Mouse (Mus musculus) left cerebral cortex, postnatal 10 days (tissue): ENCODE data around the gene Itpr2. TPM values are rescaled to one million over a fixed set of nuclear protein-coding genes. Genes with fewer than 3 reads are reported as not detected.

Experiments
- DNase-seq, 2 experiments: peaks; one replicate each; pipeline ENCODE4 v3.0.0; 2021 to 2022; ENCODE audit warnings: low spot score in 2 of 2, mixed read lengths in 1 of 2; ENCODE audit errors: extremely low spot score in 1 of 2
- intact Hi-C: fragments of 180-260 bp; cut with DNase I; formaldehyde crosslinking; loops from one replicate; pipeline ENCODE4 v1.15.1; 2025
- total RNA-seq, 2 experiments: library from RNA; stranded (reverse); gene quantifications; 2 replicates each; pipeline ENCODE4 v1.2.3; 2021

Itpr2 gene
- total RNA-seq, 2 experiments from 2014 or later = 17.0 to 19.3 TPM

- DNase-seq = no peak
- intact Hi-C loops = no loop called here
These were observed 161.1 kb downstream of the Itpr2 start for GRCm38 (mm10) chr6:146340951-146341350.

- intact Hi-C loops = no loop called here
These were observed 162.2 kb downstream of the Itpr2 start for GRCm38 (mm10) chr6:146339779-146340178.

DNA sequence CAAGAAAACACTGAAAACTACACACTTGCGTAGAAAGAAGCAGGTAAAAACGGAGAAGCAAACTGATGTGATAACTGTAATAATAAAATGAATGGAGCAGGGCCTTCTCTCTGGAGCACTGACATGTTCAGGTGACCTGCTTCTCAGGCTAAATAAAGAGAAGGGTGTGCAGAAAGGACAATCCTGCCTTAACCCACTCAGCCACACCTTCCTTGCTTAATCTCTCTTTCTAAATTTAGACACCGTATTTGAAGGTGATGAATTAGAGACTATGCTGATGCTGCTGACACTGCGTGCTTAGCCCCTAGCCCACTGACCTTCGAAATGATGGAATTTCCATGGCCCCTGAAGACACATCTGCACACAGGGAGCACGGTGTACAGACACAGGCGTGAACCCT is 164.8 kb downstream of the Itpr2 start:
- intact Hi-C loops = no loop called here
- DNase-seq = no peak

More at GRCm38 (mm10) chr6:146339779-146340178, 162.2 kb downstream of the Itpr2 start:
- peak; percentile 12 to 71 for DNase-seq

DNA sequence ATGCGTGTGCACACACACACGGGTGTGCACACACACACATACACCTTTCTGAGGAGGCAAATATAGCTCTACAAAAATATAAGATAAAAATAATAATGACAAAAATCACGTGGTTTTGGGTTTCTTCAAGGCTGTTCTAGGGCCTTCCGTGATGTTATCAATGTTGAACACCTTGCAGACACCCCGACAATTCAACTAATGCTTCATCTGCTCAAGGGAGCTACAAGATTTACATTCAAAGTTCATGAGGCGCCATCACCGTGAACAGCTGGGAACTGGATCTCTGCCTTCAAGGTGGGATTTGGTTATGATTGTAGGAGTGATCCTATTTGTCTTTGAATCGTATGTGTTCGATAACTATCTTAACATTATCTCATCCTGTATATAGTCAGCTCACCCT is 166.8 kb downstream of the Itpr2 start:
- intact Hi-C loops = no loop called here

DNA sequence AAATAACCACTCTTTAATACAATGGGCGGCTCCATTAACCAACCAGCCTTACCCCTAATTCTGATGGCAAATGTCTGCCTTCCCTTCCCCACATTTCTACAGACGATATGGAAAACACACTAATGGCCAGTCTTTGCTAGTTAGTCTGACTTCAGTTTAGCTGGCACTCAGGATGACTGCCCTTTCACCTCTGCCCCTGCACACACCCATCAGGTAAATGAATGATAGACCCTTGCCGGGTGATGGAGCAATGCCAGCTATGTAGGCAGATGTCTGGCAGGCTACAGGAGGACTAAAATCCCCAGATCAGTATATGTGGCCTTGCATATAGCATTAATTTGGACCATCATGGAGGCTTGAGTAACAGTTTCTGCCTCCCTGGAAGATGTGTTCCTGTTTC is 168.5 kb downstream of the Itpr2 start:
- intact Hi-C loops = no loop called here

More for the DNA sequence above, 166.8 kb downstream of the Itpr2 start:
- DNase-seq = no peak

GRCm38 (mm10) chr6:146331017-146331669 is 170.9 kb downstream of the Itpr2 start:
- intact Hi-C loops = no loop called here

More for the DNA sequence above, 168.5 kb downstream of the Itpr2 start:
- no peak for DNase-seq

DNA sequence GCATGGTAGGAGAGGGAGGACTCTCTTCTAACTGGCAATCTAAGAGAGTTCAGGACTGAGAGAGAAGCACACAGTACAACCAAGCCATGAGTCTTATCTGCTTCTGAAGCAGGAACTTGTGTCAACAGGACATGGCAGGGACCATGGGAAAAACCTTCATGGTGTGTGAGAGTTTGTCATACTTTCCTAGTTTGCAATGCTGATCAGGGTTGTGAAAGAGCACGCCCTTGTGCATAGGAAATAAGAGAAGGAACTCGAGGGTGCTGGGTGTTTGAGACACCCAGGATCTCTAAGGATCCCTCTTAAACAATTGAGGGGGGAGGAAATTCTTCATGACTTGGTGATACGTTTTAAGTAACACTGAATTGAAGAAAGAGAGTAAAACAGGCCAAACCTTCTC is 172.9 kb downstream of the Itpr2 start:
- no peak for DNase-seq
- intact Hi-C loops = no loop called here

More at GRCm38 (mm10) chr6:146331017-146331669, 170.9 kb downstream of the Itpr2 start:
- no peak for DNase-seq

- intact Hi-C loops = no loop called here
- no peak for DNase-seq
These were observed 175.4 kb downstream of the Itpr2 start for GRCm38 (mm10) chr6:146326631-146327030.

GRCm38 (mm10) chr6:146324541-146325204 is 177.3 kb downstream of the Itpr2 start:
- DNase-seq = no peak
- intact Hi-C loops = no loop called here

DNA sequence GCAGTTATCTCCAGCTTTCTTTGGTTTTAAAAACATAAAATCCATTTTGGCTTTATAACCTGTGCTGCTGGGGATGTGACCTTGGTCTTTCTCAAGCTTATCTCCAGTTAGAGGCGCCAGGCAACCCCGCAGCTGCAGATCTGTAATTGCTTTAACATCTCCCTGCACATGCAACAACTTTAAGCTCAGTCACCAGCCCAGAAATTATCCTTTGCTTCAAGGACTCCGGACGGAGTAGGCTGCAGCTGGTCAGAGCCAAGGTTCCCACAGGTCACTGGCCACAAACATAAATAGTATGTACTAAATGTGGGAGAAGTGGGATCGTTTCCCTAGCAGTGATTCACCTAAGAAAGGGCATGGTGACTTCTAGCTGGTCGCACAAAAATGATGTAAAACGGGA is 179.5 kb downstream of the Itpr2 start:
- DNase-seq = no peak
- intact Hi-C loops = no loop called here

- intact Hi-C loops = no loop called here
- no peak for DNase-seq
These were observed 180.1 kb downstream of the Itpr2 start for GRCm38 (mm10) chr6:146321951-146322350.

DNA sequence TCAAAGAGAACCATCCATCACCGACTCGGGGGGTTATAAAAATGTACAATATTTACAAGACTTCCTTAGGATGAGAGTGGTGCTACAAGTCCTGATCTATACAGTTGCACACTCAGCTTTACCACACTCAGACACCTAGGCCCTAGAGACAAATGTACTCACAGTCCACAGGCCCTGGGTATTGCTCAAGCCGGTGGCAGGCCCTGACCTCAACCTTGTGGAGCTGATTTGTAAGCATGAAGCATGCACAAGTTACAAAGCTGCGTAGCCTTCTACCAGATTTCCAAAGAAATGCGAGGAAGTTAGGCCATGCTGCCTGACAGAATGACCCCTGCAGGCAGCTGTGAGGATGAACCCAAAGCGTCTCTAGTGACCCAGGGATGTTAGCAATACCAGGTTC is 185.6 kb downstream of the Itpr2 start:
- intact Hi-C loops = no loop called here
- DNase-seq = no peak

DNA sequence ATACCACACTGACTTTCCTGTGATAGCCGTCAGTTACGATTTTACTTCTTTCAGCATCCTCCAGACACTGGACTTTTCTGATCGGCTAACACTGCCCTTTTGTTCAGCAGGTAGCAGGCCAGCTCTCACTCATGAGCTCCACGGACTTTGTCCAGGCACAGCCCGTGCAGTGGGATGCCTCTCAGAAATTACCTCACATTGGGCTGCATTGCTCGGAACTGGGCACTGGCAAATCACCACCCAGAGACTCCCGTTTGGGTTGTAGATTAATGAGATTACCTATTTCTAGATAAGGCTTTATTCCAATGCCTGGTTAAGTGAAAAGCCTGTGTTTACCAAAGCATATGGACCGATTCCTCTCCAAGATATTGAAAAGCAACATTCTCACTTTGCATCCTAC is 186.9 kb downstream of the Itpr2 start:
- intact Hi-C loops = no loop called here

GRCm38 (mm10) chr6:146314304-146314703 is 187.7 kb downstream of the Itpr2 start:
- no peak for DNase-seq
- intact Hi-C loops = no loop called here

More for the DNA sequence above, 186.9 kb downstream of the Itpr2 start:
- no peak for DNase-seq

DNA sequence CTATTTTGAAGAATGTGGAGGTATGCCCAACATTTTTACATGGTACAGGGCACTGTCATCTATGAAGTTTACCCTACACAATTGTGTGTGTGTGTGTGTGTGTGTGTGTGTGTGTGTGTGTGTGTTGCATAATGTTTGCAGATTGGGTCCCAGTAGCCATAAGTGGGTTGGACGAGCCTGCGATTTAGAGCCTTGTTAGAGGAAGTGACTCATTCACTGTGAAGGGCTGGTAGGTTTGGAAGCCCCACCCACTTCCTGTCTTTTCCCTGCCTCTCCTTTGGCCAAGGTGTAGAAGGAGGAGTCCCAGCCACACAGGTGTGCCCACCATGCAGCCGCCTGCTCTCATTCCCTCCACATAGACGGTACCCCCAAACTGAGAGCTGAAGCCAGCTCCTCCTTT is 188.6 kb downstream of the Itpr2 start:
- no peak for DNase-seq
- intact Hi-C loops = no loop called here

DNA sequence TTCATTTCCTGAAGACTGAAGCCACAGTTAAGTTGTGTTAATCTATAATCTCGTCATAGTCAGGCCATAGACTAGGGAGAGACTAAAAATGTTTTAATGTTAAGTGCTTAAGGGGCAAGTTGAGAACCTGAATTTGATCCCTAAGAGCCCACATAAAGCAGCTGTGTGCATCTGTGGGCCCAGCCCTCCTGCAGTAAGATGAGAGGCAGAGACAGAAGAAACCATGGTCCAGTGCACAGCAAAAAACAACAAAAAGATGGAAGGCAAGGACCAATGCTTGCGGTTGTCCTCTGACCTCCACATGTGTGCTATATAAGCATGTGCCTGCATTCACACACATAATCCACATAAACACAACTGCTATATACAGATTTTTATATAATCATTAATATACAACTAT is 191.8 kb downstream of the Itpr2 start:
- DNase-seq = no peak
- intact Hi-C loops = no loop called here

GRCm38 (mm10) chr6:146309335-146309734 is 192.7 kb downstream of the Itpr2 start:
- intact Hi-C loops = no loop called here
- no peak for DNase-seq

DNA sequence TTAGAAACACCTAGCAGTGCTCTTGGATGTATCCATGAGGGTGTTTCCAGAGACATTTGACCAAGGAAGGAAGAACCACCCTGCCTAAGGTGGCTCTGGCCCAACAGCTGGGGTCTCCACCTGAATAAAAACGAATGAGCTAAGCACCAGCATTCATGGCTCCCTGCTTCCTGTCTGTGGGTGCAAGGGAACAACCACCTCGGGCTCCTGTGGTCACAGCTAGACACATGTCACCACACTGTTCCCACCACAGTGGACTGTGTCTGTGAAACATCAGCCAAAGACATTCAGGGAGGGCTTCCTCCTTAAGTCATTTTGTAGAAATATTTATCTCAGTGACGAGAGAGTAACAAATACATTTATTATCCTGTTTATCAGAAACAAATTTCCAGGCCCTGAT is 196.0 kb downstream of the Itpr2 start:
- no peak for DNase-seq
- intact Hi-C loops = no loop called here

DNA sequence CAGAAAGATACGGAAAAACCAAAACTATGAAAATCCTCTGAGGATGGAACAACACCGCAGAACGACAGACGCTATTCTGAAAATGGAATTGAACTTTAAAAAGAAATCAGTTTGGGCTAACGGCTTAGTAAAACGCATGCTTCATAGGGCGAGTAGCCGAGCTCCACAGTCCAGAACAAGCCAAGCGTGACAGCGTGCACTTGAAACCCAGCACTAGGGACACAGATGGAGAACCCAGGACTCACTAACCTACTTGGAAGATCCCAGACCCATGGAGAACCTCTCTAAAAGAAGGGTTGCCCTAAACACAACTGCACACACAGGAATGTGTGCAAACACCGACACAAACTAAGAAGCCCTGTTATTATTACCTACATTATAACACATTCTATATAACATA is 197.9 kb downstream of the Itpr2 start:
- intact Hi-C loops = no loop called here

DNA sequence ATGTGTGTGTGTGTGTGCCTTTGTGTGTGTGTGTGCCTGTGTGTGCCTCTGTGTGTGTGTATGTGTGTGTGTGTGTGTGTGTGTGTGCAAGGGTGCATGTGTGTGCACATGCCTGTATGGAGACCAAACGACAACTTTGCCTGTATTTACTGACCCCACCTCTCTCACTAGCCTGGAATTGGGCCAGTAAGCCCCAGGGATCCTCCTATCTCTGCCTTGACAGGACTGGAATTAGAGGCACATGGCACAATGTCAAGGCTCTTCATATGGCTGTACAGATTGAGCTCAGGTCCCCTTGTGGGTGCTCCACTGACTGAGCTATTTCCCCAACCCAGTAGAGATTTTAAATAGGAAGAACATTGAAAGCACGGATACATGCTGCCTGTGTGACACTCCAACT is 198.7 kb downstream of the Itpr2 start:
- intact Hi-C loops = no loop called here
- DNase-seq = no peak

More for the DNA sequence above, 197.9 kb downstream of the Itpr2 start:
- no peak for DNase-seq
